8 mouse cellular contexts compared by ENCODE assay signal in genomic region chr14:114854324-114855054, GRCm38 (mm10).
DNase-seq lines count a peak whose midpoint lies in the region; ATAC-seq and TF ChIP-seq lines count a peak whose summit lies in the region.

No protein-coding gene starts in this region.

- no peaks in the 10 kb centered on the region for H3K27me3 ChIP-seq in hindbrain, embryonic 15.5 days
- peaks cover 7% of the 10 kb centered on the region for H3K27me3 ChIP-seq in midbrain, embryonic 12.5 days

- H3K9me3 ChIP-seq in hindbrain, embryonic 15.5 days = no peaks in the 10 kb centered on the region
- H3K9me3 ChIP-seq in midbrain, embryonic 12.5 days = no peaks in the 10 kb centered on the region

- WGBS in hindbrain, embryonic 15.5 days = 27% methylated on average over 9 of the region's 9 CpGs
- WGBS in midbrain, embryonic 12.5 days = 25% methylated on average over 9 of the region's 9 CpGs

- no peak overlapping the region for H3K4me3 ChIP-seq in left cerebral cortex, adult 2 months
- no peak overlapping the region for H3K4me3 ChIP-seq in hindbrain, embryonic 15.5 days
- no peak overlapping the region for H3K4me3 ChIP-seq in midbrain, embryonic 12.5 days

- TF ChIP-seq CTCF in left cerebral cortex, adult 2 months (IDR thresholded peaks at IDR 0.05) = peak; percentile 82

- H3K4me1 ChIP-seq in hindbrain, embryonic 15.5 days (replicated peaks) = peaks cover 6% of the 10 kb centered on the region
- H3K4me1 ChIP-seq in midbrain, embryonic 12.5 days = peaks cover 8% of the 10 kb centered on the region

- no peak for DNase-seq in left cerebral cortex, adult 2 months (ENCODE audit: extremely low spot score in 1 of 2, low spot score in 2 of 2)
- DNase-seq in left cerebral cortex, postnatal 36 days (ENCODE audit: low spot score in 2 of 2) = no peak
- DNase-seq in left cerebral cortex, postnatal 14 days (ENCODE audit: low spot score in 2 of 2) = no peak
- no peak for DNase-seq in layer of hippocampus, adult 11-12 months (ENCODE audit: low spot score)
- DNase-seq in frontal cortex, postnatal 14 days (ENCODE audit: low spot score in 2 of 2) = no peak

- H3K4me2 ChIP-seq in hindbrain, embryonic 15.5 days = no peak overlapping the region
- no peak overlapping the region for H3K4me2 ChIP-seq in midbrain, embryonic 12.5 days (replicated peaks)

- H3K27ac ChIP-seq in left cerebral cortex, adult 2 months = no peak overlapping the region
- no peak overlapping the region for H3K27ac ChIP-seq in hindbrain, embryonic 15.5 days (replicated peaks)
- no peak overlapping the region for H3K27ac ChIP-seq in midbrain, embryonic 12.5 days (replicated peaks)

- no peaks in the 10 kb centered on the region for H3K36me3 ChIP-seq in hindbrain, embryonic 15.5 days
- no peaks in the 10 kb centered on the region for H3K36me3 ChIP-seq in midbrain, embryonic 12.5 days

- ATAC-seq in common myeloid progenitor, adult 5-6 weeks (replicated peaks; ENCODE audit: low read depth, poor library complexity, severe bottlenecking) = peak; percentile 98
- ATAC-seq in hindbrain, embryonic 15.5 days (ENCODE audit: low FRiP score, low read depth) = peak; percentile 75; the same call in 1 of the 2 replicates
- ATAC-seq in midbrain, embryonic 12.5 days (ENCODE audit: low FRiP score, low read depth) = peak; percentile 53

- no peak overlapping the region for H3K9ac ChIP-seq in hindbrain, embryonic 15.5 days
- no peak overlapping the region for H3K9ac ChIP-seq in midbrain, embryonic 12.5 days (replicated peaks)

- intact Hi-C loops in left cerebral cortex, adult 2 months (cut with DNase I) = loop anchor here (1.0 kb wide), 1 partner anchor 59 kb away; no protein-coding TSS in a partner anchor
- intact Hi-C loops in left cerebral cortex, postnatal 36 days (cut with DNase I) = loop anchor here (1.0 to 5.0 kb wide), 2 partner anchors 59 to 123 kb away; no protein-coding TSS in a partner anchor
- intact Hi-C loops in left cerebral cortex, postnatal 14 days (cut with DNase I) = loop anchor here (1.0 to 5.0 kb wide), 2 partner anchors 59 to 128 kb away; no protein-coding TSS in a partner anchor
